Mouse (Mus musculus): ENCODE measurements around the gene Zfp933.

- TF ChIP-seq GATA1 (IDR thresholded peaks at IDR 0.05; ENCODE audit: low read length), result no peak
- no peak for TF ChIP-seq TAL1 (IDR thresholded peaks at IDR 0.05; ENCODE audit: low read length)
Measured at GRCm38 (mm10) chr4:147883041-147883440, 34.9 kb upstream of the Zfp933 start.

Data from erythroblast, embryonic 14.5 days (primary cell).